Mouse (Mus musculus) skeletal muscle tissue, postnatal 0 days (tissue): Measurements from ENCODE around the gene Lmntd2. TPM values are rescaled to one million over a fixed set of nuclear protein-coding genes. Genes with fewer than 3 reads are reported as not detected.
A peak's percentile ranks its signal among the peaks of the same experiment; 100 is the strongest.

Experiments used
- microRNA counts: library from miRNA; unstranded; fragments of <30 nt; microRNA quantifications from one replicate; lab custom pipeline; 2015
- microRNA-seq, 2 experiments: library from miRNA; unstranded; fragments of <30 nt; microRNA quantifications; one replicate each; pipeline ENCODE4; 2016
- polyA plus RNA-seq: library from polyadenylated mRNA; unstranded; fragments of >200 nt; fragmentation: Nextera tagmentation; extraction: Ambion mirVana; gene quantifications from 2 replicates; pipeline ENCODE4 v1.2.1, GENCODE M21; 2015

Lmntd2 gene
- 0.18 TPM in 1 of 2 replicates, not detected in the other for polyA plus RNA-seq

GRCm38 (mm10) chr7:141213605-141214235 is at the start of gene Lmntd2:
Lmntd2 (minus strand) TSS chr7:141214080.

GRCm38 (mm10) chr7:141228279-141229067 is 14.6 kb upstream of the Lmntd2 start, which contains the start of gene Phrf1:
Phrf1 (plus strand) TSS chr7:141228784.

GRCm38 (mm10) chr7:141215101-141215879 is 1.4 kb upstream of the Lmntd2 start, which contains the start of gene Rassf7:
Rassf7 (plus strand) TSS chr7:141215860.

DNA sequence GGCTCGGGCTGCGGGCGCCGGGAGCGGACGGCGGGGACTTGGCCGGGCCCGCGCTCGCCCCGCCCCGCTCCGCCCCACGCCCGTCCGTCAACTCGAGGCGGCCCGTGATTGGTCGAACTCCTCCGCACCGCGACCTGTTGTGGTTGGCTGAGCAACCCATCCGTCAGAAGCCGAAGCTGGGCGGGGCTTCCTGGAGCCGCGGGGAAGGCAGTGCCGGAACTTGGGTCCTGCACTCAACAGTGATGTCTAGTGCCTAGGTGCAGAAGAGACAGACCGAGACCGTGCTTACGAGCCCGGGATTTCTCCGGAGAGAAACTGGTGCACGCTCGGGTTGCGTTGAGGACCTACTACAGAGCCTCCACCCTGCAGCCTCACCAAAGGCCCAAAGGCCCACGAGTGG is 19.9 kb downstream of the Lmntd2 start, which contains the start of the genes Hras and Lrrc56:
Gene Hras, minus strand, starts transcription at position 58 of the 400 bp plus-strand sequence.
Gene Lrrc56, plus strand, starts transcription at position 210 of the 400 bp plus-strand sequence.

GRCm38 (mm10) chr7:141172116-141173006 is 41.5 kb downstream of the Lmntd2 start, which contains the start of gene Rnh1:
Rnh1 (minus strand) TSS chr7:141172857.

MicroRNAs within 50 kb of the gene (microRNA counts, 519-probe panel; counts per million panel counts)
- microRNA mmu-miR-210 (lab: Ali Mortazavi, UCI) = 3,881 counts per million, percentile 79 among the panel's probes with 10 or more counts

Small RNA genes within 50 kb of the gene (microRNA-seq; reads per million reads assigned to microRNA genes)
- 417 to 551 reads per million in 2 experiments for gene Mir210

Other genes with a start within 250 kb of the Lmntd2 start
- gene Ifitm1, start 246.9 kb downstream of the Lmntd2 start, polyA plus RNA-seq = 12.1 and 16.9 TPM in 2 replicates
- 250 and 252 TPM in 2 replicates for gene Ifitm3, start 203.3 kb downstream of the Lmntd2 start, polyA plus RNA-seq
- 0.56 and 1.0 TPM in 2 replicates for gene Ifitm6, start 196.2 kb downstream of the Lmntd2 start, polyA plus RNA-seq
- not detected in 2 replicates for gene Gm17387, start 184.9 kb downstream of the Lmntd2 start, polyA plus RNA-seq
- gene B4galnt4, start 153.0 kb downstream of the Lmntd2 start, polyA plus RNA-seq = 0.56 TPM in 1 of 2 replicates, not detected in the other
- gene Pkp3, start 135.9 kb downstream of the Lmntd2 start, polyA plus RNA-seq = 0.46 and 4.1 TPM in 2 replicates
- gene Sigirr, start 113.5 kb downstream of the Lmntd2 start, polyA plus RNA-seq = 2.8 and 3.8 TPM in 2 replicates
- gene Ano9, start 96.3 kb downstream of the Lmntd2 start, polyA plus RNA-seq = 0.93 TPM in 1 of 2 replicates, not detected in the other
- 29.8 and 34.4 TPM in 2 replicates for gene Ptdss2, start 91.7 kb downstream of the Lmntd2 start, polyA plus RNA-seq
- gene Rnh1, start 41.2 kb downstream of the Lmntd2 start, polyA plus RNA-seq = 80.7 and 92.6 TPM in 2 replicates
- 168 and 179 TPM in 2 replicates for gene Hras, start 20.1 kb downstream of the Lmntd2 start, polyA plus RNA-seq
- gene Lrrc56, start 19.9 kb downstream of the Lmntd2 start, polyA plus RNA-seq = 2.4 and 3.6 TPM in 2 replicates
- gene Rassf7, start 1.8 kb upstream of the Lmntd2 start, polyA plus RNA-seq = 26.0 and 26.8 TPM in 2 replicates
- gene Phrf1, start 14.7 kb upstream of the Lmntd2 start, polyA plus RNA-seq = 18.7 and 20.2 TPM in 2 replicates
- 7.6 and 9.4 TPM in 2 replicates for gene Irf7, start 52.4 kb upstream of the Lmntd2 start, polyA plus RNA-seq
- gene Cdhr5, start 62.7 kb upstream of the Lmntd2 start, polyA plus RNA-seq = 1.9 and 2.4 TPM in 2 replicates
- gene Sct, start 65.1 kb upstream of the Lmntd2 start, polyA plus RNA-seq = 7.2 and 11.2 TPM in 2 replicates
- 0.23 and 0.56 TPM in 2 replicates for gene Drd4, start 77.9 kb upstream of the Lmntd2 start, polyA plus RNA-seq
- 30.0 and 33.3 TPM in 2 replicates for gene Deaf1, start 113.6 kb upstream of the Lmntd2 start, polyA plus RNA-seq
- 21.3 and 21.5 TPM in 2 replicates for gene Tmem80, start 113.7 kb upstream of the Lmntd2 start, polyA plus RNA-seq
- 2.2 and 2.4 TPM in 2 replicates for gene Eps8l2, start 124.8 kb upstream of the Lmntd2 start, polyA plus RNA-seq
- gene Taldo1, start 178.1 kb upstream of the Lmntd2 start, polyA plus RNA-seq = 210 and 316 TPM in 2 replicates
- gene Gatd1, start 200.1 kb upstream of the Lmntd2 start, polyA plus RNA-seq = 25.7 and 27.1 TPM in 2 replicates
- 0.40 and 0.59 TPM in 2 replicates for gene Cend1, start 215.4 kb upstream of the Lmntd2 start, polyA plus RNA-seq
- 15.8 and 17.3 TPM in 2 replicates for gene Slc25a22, start 223.8 kb upstream of the Lmntd2 start, polyA plus RNA-seq
- 1.2 and 1.8 TPM in 2 replicates for gene Pidd1, start 229.9 kb upstream of the Lmntd2 start, polyA plus RNA-seq
- 941 and 958 TPM in 2 replicates for gene Rplp2, start 233.3 kb upstream of the Lmntd2 start, polyA plus RNA-seq
- gene Pnpla2, start 241.1 kb upstream of the Lmntd2 start, polyA plus RNA-seq = 249 and 404 TPM in 2 replicates
- gene Cracr2b, start 247.0 kb upstream of the Lmntd2 start, polyA plus RNA-seq = 13.8 and 15.2 TPM in 2 replicates